Comparison of ENCODE assay signal across 8 mouse cellular contexts in the genomic region with DNA sequence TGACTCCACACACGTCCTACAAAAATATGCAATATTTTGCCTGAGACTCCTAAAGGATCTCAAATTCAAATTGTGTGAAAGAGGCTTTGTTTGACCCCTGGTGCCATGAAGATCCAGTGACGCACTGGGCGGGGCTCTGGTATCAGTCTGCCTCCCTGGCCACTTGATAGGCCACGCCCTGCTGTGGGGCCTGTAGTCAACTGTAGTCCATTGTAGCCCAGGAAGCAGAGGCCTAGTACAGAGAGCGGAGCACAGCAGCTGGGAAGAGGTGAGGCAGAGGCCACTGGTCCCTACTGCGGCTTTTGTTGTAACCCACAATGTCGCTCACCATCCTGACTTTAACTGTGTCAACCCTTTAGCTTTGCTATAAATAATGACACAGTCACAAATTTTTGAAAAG.
DNase-seq lines count a peak whose midpoint lies in the region; ATAC-seq and TF ChIP-seq lines count a peak whose summit lies in the region.

No protein-coding gene starts in this region.

- WGBS in forebrain, embryonic 13.5 days: 56% methylated on average over 7 of the region's 7 CpGs

- no peak overlapping the region for H3K4me2 ChIP-seq in forebrain, embryonic 13.5 days

- peak; percentile 89 for ATAC-seq in frontal cortex, adult (ENCODE audit: low TSS enrichment)
- ATAC-seq in G1E (ENCODE audit: extremely low read depth, insufficient number of reproducible peaks, low FRiP score, poor library complexity, severe bottlenecking): peak; percentile 87
- ATAC-seq in forebrain, embryonic 13.5 days: peak; percentile 51; the same call in 1 of the 2 replicates
- peak; percentile 97 for ATAC-seq in megakaryocyte-erythroid progenitor cell, adult 5-6 weeks (replicated peaks; ENCODE audit: low FRiP score, low TSS enrichment, poor library complexity, severe bottlenecking)

- no peaks in the 10 kb centered on the region for H3K27me3 ChIP-seq in G1E (ENCODE audit: insufficient read depth, low read length)
- H3K27me3 ChIP-seq in forebrain, embryonic 13.5 days: no peaks in the 10 kb centered on the region

- H3K27ac ChIP-seq in forebrain, embryonic 13.5 days: no peak overlapping the region

- H3K9ac ChIP-seq in forebrain, embryonic 13.5 days: no peak overlapping the region

- no peaks in the 10 kb centered on the region for H3K9me3 ChIP-seq in G1E (replicated peaks)
- no peaks in the 10 kb centered on the region; the same call in 1 of the 2 replicates for H3K9me3 ChIP-seq in forebrain, embryonic 13.5 days (replicated peaks)

- peaks cover 38% of the 10 kb centered on the region for H3K4me1 ChIP-seq in G1E (ENCODE audit: insufficient read depth, low read depth, low read length)
- peaks cover 3% of the 10 kb centered on the region; the same call in 1 of the 2 replicates for H3K4me1 ChIP-seq in forebrain, embryonic 13.5 days

- no peak for DNase-seq in frontal cortex, adult 2 months (ENCODE audit: extremely low spot score in 1 of 2, low spot score in 1 of 2)
- peak; percentile 69 for DNase-seq in G1E (ENCODE audit: low spot score)
- no peak for DNase-seq in thymus, postnatal 14 days
- no peak for DNase-seq in thymus, postnatal 10 days (ENCODE audit: low spot score in 2 of 2)
- no peak for DNase-seq in thymus, postnatal 36 days

- H3K4me3 ChIP-seq in G1E (ENCODE audit: low read depth, low read length): peak overlapping the region; percentile 45; the same call in 1 of the 2 replicates
- H3K4me3 ChIP-seq in forebrain, embryonic 13.5 days: no peak overlapping the region

- H3K36me3 ChIP-seq in G1E (replicated peaks): no peaks in the 10 kb centered on the region
- no peaks in the 10 kb centered on the region for H3K36me3 ChIP-seq in forebrain, embryonic 13.5 days (ENCODE audit: poor library complexity, severe bottlenecking)

- TF ChIP-seq CTCF in G1E (IDR thresholded peaks at IDR 0.05; ENCODE audit: low read depth, low read length): no peak
